Mouse (Mus musculus): Measurements from ENCODE around the gene Mt1.

GRCm38 (mm10) chr8:94140266-94140795 is 38.6 kb upstream of the Mt1 start:
- TF ChIP-seq CTCF (IDR thresholded peaks at IDR 0.05; ENCODE audit: control insufficient read depth, insufficient read depth, insufficient read length) (no peak), USF1 (IDR thresholded peaks at IDR 0.05; ENCODE audit: low read depth) (no peak), MYOD1 (IDR thresholded peaks at IDR 0.05; ENCODE audit: control insufficient read depth, insufficient read length, low read depth) (no peak)

Data from C2C12 (cell line).